Mouse (Mus musculus): ENCODE results near the gene Ppp1r15b. TPM values are rescaled to one million over a fixed set of nuclear protein-coding genes. Genes with fewer than 3 reads are reported as not detected.

Ppp1r15b gene
- polyA plus RNA-seq, 1 experiment = 37.4 TPM

- no peak for TF ChIP-seq POLR2A (IDR thresholded peaks at IDR 0.05; ENCODE audit: borderline replicate concordance, low read depth, low read length)
- no peak for TF ChIP-seq CTCF (IDR thresholded peaks at IDR 0.05; ENCODE audit: low read depth, low read length)
- Histone ChIP-seq H3K4me3 (ENCODE audit: insufficient read depth, low read length) (no peak overlapping the region), H3K4me1 (ENCODE audit: control insufficient read depth, insufficient read depth, low read length) (peaks cover 9% of the 10 kb centered on the region), H3K27ac (ENCODE audit: insufficient read depth, low read depth, low read length) (0 out of 2 replicates have a peak overlapping the region, but pooled peaks have one; percentile 7)
Observed at GRCm38 (mm10) chr1:133119931-133120712, 10.8 kb upstream of the Ppp1r15b start.

DNA sequence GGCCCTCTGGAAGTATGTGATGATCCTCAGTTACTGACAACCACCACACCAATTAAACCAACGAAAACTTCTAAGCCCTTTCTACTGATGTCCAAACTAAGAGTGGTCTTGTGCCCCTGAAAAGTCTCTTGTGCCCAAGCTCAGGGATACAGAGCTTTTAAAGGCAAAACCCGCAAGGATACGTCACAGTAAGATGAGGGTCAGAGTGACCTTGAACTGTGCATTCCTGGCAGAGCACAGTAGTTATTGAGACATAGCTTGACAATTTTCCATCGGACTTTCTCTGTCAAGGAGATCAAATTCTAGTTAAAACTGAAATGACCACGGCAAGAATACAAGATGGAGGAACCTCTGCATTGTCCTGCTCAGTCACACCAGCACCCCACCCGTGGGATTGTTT is 9.7 kb upstream of the Ppp1r15b start:
- Histone ChIP-seq H3K4me1 (ENCODE audit: control insufficient read depth, insufficient read depth, low read length) (peaks cover 9% of the 10 kb centered on the region), H3K27ac (ENCODE audit: insufficient read depth, low read depth, low read length) (no peak overlapping the region), H3K4me3 (ENCODE audit: insufficient read depth, low read length) (no peak overlapping the region)
- TF ChIP-seq POLR2A (IDR thresholded peaks at IDR 0.05; ENCODE audit: borderline replicate concordance, low read depth, low read length) (no peak), CTCF (IDR thresholded peaks at IDR 0.05; ENCODE audit: low read depth, low read length) (no peak)

GRCm38 (mm10) chr1:133124137-133124536 is 6.8 kb upstream of the Ppp1r15b start:
- TF ChIP-seq POLR2A (IDR thresholded peaks at IDR 0.05; ENCODE audit: borderline replicate concordance, low read depth, low read length) (no peak), CTCF (IDR thresholded peaks at IDR 0.05; ENCODE audit: low read depth, low read length) (no peak)
- no peak overlapping the region for H3K27ac ChIP-seq (ENCODE audit: insufficient read depth, low read depth, low read length)
- H3K4me1 ChIP-seq (ENCODE audit: control insufficient read depth, insufficient read depth, low read length) = peaks cover 10% of the 10 kb centered on the region
- no peak overlapping the region for H3K4me3 ChIP-seq (ENCODE audit: insufficient read depth, low read length)

GRCm38 (mm10) chr1:133125640-133126364 is 5.1 kb upstream of the Ppp1r15b start:
- no peak overlapping the region for H3K27ac ChIP-seq (ENCODE audit: insufficient read depth, low read depth, low read length)
- TF ChIP-seq POLR2A (IDR thresholded peaks at IDR 0.05; ENCODE audit: borderline replicate concordance, low read depth, low read length) (no peak), CTCF (IDR thresholded peaks at IDR 0.05; ENCODE audit: low read depth, low read length) (no peak)
- peaks cover 11% of the 10 kb centered on the region for H3K4me1 ChIP-seq (ENCODE audit: control insufficient read depth, insufficient read depth, low read length)
- no peak overlapping the region for H3K4me3 ChIP-seq (ENCODE audit: insufficient read depth, low read length)

DNA sequence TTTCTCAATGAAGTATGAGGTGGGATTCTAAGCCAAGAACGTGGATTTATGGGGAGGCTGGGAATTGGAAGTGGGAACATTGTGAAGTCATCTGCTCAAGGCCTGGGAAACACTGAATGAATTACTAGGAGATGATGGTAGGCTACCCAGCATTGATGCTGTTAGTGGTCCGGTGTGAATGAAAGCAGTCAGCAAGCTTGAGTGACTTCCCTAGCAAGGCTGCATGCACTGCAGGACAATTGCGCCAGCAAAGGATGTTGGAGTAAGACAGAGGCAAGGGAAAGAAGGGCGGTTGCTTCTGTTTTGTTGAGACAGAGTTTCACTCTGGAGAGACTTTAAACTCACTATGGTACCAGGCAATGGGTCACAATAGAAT is 4.6 kb upstream of the Ppp1r15b start:
- TF ChIP-seq POLR2A (IDR thresholded peaks at IDR 0.05; ENCODE audit: borderline replicate concordance, low read depth, low read length) (no peak), CTCF (IDR thresholded peaks at IDR 0.05; ENCODE audit: low read depth, low read length) (no peak)
- Histone ChIP-seq H3K4me1 (ENCODE audit: control insufficient read depth, insufficient read depth, low read length) (peaks cover 11% of the 10 kb centered on the region), H3K4me3 (ENCODE audit: insufficient read depth, low read length) (no peak overlapping the region), H3K27ac (ENCODE audit: insufficient read depth, low read depth, low read length) (no peak overlapping the region)

DNA sequence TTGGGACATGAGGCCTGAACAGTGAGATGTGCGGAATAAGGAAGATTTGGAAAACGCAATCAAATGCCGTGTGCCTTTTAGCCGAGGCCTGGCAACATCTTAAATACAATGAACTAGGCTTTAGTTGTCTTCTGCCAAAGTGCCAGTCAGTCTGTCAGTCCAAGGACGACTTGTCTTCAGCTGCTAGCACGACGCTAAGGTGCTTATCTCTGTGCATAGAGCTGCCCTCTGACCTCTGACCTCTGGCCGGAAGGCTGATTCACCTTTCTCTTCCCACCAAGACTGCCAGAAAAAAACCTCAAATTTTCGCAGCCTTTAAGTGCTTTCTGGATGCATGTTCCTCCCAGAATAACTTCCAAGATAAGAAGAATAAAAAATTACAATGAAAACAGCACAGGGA is 3.6 kb upstream of the Ppp1r15b start:
- TF ChIP-seq CTCF (IDR thresholded peaks at IDR 0.05; ENCODE audit: low read depth, low read length) = no peak
- TF ChIP-seq POLR2A (IDR thresholded peaks at IDR 0.05; ENCODE audit: borderline replicate concordance, low read depth, low read length) = no peak
- Histone ChIP-seq H3K4me3 (ENCODE audit: insufficient read depth, low read length) (no peak overlapping the region), H3K27ac (ENCODE audit: insufficient read depth, low read depth, low read length) (no peak overlapping the region), H3K4me1 (ENCODE audit: control insufficient read depth, insufficient read depth, low read length) (peaks cover 11% of the 10 kb centered on the region)

DNA sequence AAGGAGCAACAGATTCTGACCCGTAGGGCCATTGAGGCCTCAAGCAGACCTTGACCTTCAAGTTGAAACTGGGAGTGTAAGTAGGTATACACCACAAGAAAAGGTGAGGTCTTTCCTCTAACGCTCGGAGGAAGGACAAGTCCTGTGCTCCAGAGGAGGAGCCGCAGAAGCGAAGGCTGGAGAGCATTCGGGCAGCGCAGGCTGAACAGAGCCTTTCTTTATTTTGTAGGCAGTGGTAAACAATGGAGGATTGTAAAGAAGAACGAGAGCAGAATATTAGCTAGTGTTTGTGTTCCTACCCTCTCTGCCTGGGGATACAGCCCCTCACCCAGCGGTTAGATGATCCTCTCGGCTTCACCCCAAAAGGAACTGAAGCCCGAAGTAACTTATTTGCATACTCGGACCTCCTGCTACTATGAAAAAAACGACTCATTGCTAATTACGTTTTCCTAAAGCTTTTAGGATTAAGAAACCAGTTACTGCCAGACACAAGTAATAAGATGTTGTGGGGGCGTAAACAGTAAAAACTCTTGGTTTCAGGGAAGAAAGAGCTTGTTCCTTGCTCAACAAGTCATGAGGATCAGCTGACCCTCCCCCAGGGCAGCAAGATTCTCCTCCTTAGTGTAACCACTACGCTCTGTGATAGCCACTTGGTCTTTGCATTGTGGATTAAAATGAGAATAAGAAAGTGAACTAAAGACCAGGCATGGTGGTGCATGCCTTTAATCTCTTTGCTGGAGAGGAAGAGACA is 1.3 kb upstream of the Ppp1r15b start:
- peak overlapping the region; percentile 72 for H3K27ac ChIP-seq (ENCODE audit: insufficient read depth, low read depth, low read length)
- no peak for TF ChIP-seq POLR2A (IDR thresholded peaks at IDR 0.05; ENCODE audit: borderline replicate concordance, low read depth, low read length)
- TF ChIP-seq CTCF (IDR thresholded peaks at IDR 0.05; ENCODE audit: low read depth, low read length) = no peak
- peaks cover 11% of the 10 kb centered on the region for H3K4me1 ChIP-seq (ENCODE audit: control insufficient read depth, insufficient read depth, low read length)
- H3K4me3 ChIP-seq (ENCODE audit: insufficient read depth, low read length) = peak overlapping the region; percentile 39

DNA sequence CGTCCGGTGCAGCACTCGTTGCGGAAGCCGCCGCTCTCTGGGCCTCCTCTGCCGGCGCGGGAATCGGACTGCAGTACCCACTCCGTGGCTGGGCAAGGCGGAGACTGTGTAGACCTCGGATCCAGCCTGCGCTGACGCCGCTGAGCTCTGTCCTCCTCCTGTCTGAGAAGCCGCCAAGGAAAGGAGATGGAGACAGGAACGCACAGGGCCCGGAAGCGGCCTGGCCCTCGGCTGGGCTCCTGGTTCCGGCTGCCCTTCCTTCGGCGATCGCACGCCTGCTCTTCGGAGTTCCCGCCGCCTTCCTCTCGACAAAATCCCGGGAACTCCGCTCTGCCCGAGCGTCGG is 590 bp downstream of the Ppp1r15b start:
- Histone ChIP-seq H3K4me1 (ENCODE audit: control insufficient read depth, insufficient read depth, low read length) (peaks cover 12% of the 10 kb centered on the region), H3K4me3 (ENCODE audit: insufficient read depth, low read length) (peak overlapping the region; percentile 84), H3K27ac (ENCODE audit: insufficient read depth, low read depth, low read length) (peak overlapping the region; percentile 89)
- TF ChIP-seq POLR2A (IDR thresholded peaks at IDR 0.05; ENCODE audit: borderline replicate concordance, low read depth, low read length) (no peak), CTCF (IDR thresholded peaks at IDR 0.05; ENCODE audit: low read depth, low read length) (no peak)

DNA sequence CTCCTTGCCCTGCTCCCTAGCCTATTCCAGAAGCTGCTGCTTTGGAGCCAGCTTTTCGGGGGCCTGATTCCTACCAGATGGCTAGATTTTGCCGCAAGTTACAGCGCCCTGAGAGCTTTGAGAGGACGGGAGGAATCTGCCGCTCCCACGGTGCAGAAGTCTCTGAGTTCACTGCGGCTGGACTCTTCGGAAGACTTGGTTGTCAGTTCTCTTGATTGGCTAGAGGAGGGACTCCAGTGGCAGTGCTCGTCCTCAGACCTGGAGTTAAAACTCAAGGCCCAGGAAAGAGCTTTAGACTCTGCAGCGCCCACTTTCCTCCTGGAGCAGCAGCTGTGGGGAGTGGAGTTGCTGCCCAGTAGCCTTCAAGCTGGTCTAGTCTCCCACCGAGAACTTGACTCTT is 993 bp downstream of the Ppp1r15b start:
- peak overlapping the region; percentile 89 for H3K27ac ChIP-seq (ENCODE audit: insufficient read depth, low read depth, low read length)
- peaks cover 15% of the 10 kb centered on the region for H3K4me1 ChIP-seq (ENCODE audit: control insufficient read depth, insufficient read depth, low read length)
- peak overlapping the region; percentile 84 for H3K4me3 ChIP-seq (ENCODE audit: insufficient read depth, low read length)
- TF ChIP-seq POLR2A (IDR thresholded peaks at IDR 0.05; ENCODE audit: borderline replicate concordance, low read depth, low read length) (0 out of 2 replicates have a peak, but pooled peaks have one; percentile 46), CTCF (IDR thresholded peaks at IDR 0.05; ENCODE audit: low read depth, low read length) (no peak)
